Mouse (Mus musculus): Measurements from ENCODE around the gene Cep170b. TPM values are rescaled to one million over a fixed set of nuclear protein-coding genes. Genes with fewer than 3 reads are reported as not detected.

Gene Cep170b
- 12.3 and 13.7 TPM in 2 replicates for polyA plus RNA-seq (2015; fragmentation: Nextera tagmentation; extraction: Ambion mirVana)

DNA sequence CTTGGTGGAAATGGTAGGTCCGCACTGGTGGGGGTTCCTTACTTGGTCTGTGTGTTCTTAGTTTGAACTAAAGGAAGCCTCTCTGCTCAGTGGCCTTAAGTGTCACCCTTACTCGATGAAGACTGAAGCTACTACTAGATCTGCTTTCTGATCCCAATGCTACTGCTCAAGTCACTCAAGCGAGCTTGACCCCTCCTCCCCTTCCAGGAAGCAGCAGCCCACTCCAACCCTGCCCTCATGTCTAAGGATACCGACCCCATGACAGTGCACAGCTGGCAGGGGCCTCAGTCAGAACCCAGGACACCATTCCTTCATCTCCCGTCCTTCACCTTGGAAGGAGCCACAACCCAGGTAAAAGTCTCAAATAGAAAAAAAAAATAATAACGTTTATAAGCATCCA, at the start of gene Cep170b:
Cep170b (plus strand) TSS at position 240 of the 400 bp plus-strand sequence.

DNA sequence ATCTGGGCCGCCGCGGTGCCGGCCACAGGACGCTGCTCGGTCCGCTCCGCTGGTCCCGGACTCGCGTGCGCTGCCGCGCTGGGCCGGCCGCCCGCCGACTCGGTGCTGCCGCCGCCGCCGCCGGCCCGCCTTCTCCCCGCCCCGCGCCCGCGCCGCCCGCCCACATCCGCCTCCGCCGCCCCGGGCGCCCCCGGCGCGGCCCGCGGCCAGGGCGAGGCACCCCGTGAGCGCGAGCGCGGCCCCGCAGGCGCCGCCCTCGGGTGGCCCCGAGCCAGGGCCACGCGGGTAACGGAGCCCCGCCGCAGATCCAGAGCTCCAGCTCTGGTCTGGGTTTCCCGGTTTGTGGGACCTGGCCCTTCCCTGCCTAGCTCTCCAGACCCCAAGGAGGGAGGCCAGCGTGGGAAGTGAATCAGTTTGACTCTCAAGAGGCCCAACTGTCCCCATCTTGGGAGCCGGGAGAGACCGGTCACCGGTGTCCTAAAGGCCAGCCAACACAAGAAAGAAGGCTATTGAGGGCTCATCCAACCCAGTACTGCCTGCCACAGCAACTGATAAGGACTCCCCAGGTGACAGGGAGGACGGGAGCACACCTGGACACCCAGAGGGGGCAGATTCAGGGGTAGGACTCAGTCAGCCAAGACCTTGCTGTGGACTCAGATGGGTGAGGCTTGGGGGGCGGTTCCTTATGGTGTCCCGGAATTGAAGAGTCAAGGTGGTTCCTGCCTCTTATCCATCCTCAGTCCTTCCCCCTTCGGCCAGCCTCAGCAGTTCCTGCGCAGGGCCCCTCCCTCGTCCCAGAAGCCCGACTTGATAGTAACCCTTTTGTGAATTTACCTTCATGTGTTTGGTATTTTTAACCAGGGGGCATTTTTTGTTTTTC, 45.9 kb upstream of the Cep170b start, which contains the start of gene Akt1:
Akt1 (minus strand) TSS at position 753 of the 880 bp plus-strand sequence.

GRCm38 (mm10) chr12:112678555-112679026, 41.7 kb upstream of the Cep170b start, which contains the start of gene Zbtb42:
Gene Zbtb42, plus strand, starts transcription at chr12:112678828.

DNA sequence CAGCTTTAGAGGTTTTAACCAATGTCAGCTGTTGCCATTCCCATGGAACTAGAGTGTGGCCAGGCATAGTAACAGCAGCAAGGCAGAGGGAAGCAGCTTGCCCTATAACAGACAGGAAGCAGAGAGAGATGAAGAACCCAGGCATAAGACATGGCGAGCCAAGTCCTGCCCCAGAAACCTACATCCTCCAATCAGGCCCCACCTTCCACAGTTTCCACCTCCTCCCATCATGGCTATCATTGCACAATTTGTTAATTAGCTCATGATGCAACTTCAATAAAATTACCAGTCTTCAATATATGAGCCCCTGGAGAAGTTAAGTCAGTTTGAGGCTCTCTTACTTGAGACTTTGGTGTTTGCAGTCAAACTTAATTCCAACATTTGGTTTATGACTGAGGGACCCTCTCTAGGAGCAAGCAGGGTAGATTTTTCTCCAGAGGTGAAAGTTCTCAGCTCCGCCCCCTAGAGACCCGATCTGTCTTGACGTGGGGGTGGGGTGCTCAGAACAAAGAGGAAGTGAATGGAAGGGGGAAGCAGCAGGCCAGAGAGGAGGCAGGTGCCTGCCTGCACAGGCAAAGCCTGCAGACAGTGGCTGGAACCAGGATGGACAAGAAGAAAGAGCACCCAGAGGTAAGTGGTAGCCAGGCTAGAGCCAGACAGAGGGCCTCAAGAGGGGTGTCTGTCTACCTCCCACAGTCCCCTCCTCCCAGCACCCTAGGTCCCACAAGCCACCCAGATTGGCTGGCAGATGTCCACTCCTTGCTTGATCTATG, 40.1 kb downstream of the Cep170b start, which contains the start of gene Pld4:
Pld4 (plus strand) TSS at position 502 of the 773 bp plus-strand sequence.

Small RNA genes lying within 50 kb of the gene (microRNA-seq; reads per million reads assigned to microRNA genes)
- gene Mir6940: not detected

Other genes with a start within 250 kb of the Cep170b start
- not detected in 2 replicates for gene A530016L24Rik, start 231.0 kb upstream of the Cep170b start, polyA plus RNA-seq (2015; fragmentation: Nextera tagmentation; extraction: Ambion mirVana)
- gene Tmem179, start 203.7 kb upstream of the Cep170b start, polyA plus RNA-seq (2015; fragmentation: Nextera tagmentation; extraction: Ambion mirVana): 0.05 and 0.08 TPM in 2 replicates
- gene Inf2, start 131.7 kb upstream of the Cep170b start, polyA plus RNA-seq (2015; fragmentation: Nextera tagmentation; extraction: Ambion mirVana): 6.8 and 7.1 TPM in 2 replicates
- gene Adssl1, start 100.4 kb upstream of the Cep170b start, polyA plus RNA-seq (2015; fragmentation: Nextera tagmentation; extraction: Ambion mirVana): 19.4 and 26.4 TPM in 2 replicates
- gene Siva1, start 75.8 kb upstream of the Cep170b start, polyA plus RNA-seq (2015; fragmentation: Nextera tagmentation; extraction: Ambion mirVana): 136 and 146 TPM in 2 replicates
- 53.1 and 68.4 TPM in 2 replicates for gene Akt1, start 45.6 kb upstream of the Cep170b start, polyA plus RNA-seq (2015; fragmentation: Nextera tagmentation; extraction: Ambion mirVana)
- gene Zbtb42, start 41.6 kb upstream of the Cep170b start, polyA plus RNA-seq (2015; fragmentation: Nextera tagmentation; extraction: Ambion mirVana): 12.7 and 13.9 TPM in 2 replicates
- 9.9 and 10.0 TPM in 2 replicates for gene Pld4, start 40.2 kb downstream of the Cep170b start, polyA plus RNA-seq (2015; fragmentation: Nextera tagmentation; extraction: Ambion mirVana)
- 21.2 and 22.1 TPM in 2 replicates for gene Ahnak2, start 82.2 kb downstream of the Cep170b start, polyA plus RNA-seq (2015; fragmentation: Nextera tagmentation; extraction: Ambion mirVana)
- 5.8 TPM in 2 replicates for gene Clba1, start 88.5 kb downstream of the Cep170b start, polyA plus RNA-seq (2015; fragmentation: Nextera tagmentation; extraction: Ambion mirVana)
- 29.8 and 35.8 TPM in 2 replicates for gene Cdca4, start 109.0 kb downstream of the Cep170b start, polyA plus RNA-seq (2015; fragmentation: Nextera tagmentation; extraction: Ambion mirVana)
- gene Gpr132, start 147.8 kb downstream of the Cep170b start, polyA plus RNA-seq (2015; fragmentation: Nextera tagmentation; extraction: Ambion mirVana): 0.23 and 0.52 TPM in 2 replicates
- gene Jag2, start 209.3 kb downstream of the Cep170b start, polyA plus RNA-seq (2015; fragmentation: Nextera tagmentation; extraction: Ambion mirVana): 3.5 and 4.5 TPM in 2 replicates
- 64.5 and 69.2 TPM in 2 replicates for gene Nudt14, start 221.7 kb downstream of the Cep170b start, polyA plus RNA-seq (2015; fragmentation: Nextera tagmentation; extraction: Ambion mirVana)